ENCODE assay signal across 24 mouse cellular contexts in the genomic region with DNA sequence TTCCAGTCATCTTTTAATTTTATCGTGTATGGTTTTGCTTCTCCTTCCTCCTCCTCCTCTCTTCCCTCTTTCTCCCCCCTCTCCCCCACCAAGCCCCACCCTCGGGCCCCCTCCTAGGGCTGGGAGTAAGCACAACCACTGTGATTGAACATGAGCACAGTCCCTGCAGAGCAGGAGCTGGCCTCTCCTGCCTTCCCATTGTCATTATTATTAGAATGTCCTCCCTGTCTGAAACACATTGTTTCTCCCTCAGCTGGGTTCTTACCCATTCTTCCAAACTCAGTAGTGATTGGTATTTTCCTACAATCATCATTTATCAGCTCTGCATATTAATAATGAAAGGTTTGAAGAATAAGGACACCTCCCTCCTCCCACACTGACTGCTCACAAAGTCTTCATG. TPM values are rescaled to one million over a fixed set of nuclear protein-coding genes. Genes with fewer than 3 reads are reported as not detected.
DNase-seq lines count a peak whose midpoint lies in the region; ATAC-seq and TF ChIP-seq lines count a peak whose summit lies in the region.
"Had no signal": no experiment of that assay in that cellular context is flagged by ENCODE, and none has a peak within 500 bp of the region (broad histone marks: within the 10 kb centered on the region; RNA-seq: fewer than 3 reads in every experiment).

No protein-coding gene starts in this region.

- ATAC-seq in midbrain, embryonic 16.5 days, result no peak
- ATAC-seq in stomach, postnatal 0 days (ENCODE audit: low FRiP score, low TSS enrichment), result no peak
- ATAC-seq: CD4-positive, CD25-positive, alpha-beta regulatory T cell, adult 4 months; forebrain, embryonic 13.5 days; forebrain, embryonic 16.5 days; intestine, postnatal 0 days had no signal

- H3K27me3 ChIP-seq in midbrain, embryonic 10.5 days (ENCODE audit: low read depth, poor library complexity, severe bottlenecking), result no peaks in the 10 kb centered on the region
- no peaks in the 10 kb centered on the region for H3K27me3 ChIP-seq in midbrain, embryonic 16.5 days (ENCODE audit: control insufficient read depth, insufficient read depth, low read depth, low read length)
- H3K27me3 ChIP-seq in stomach, postnatal 0 days (ENCODE audit: control insufficient read depth, insufficient read depth, low read length), result no peaks in the 10 kb centered on the region
- H3K27me3 ChIP-seq: forebrain, embryonic 13.5 days; heart, embryonic 13.5 days; hindbrain, embryonic 13.5 days had no signal

- no peaks in the 10 kb centered on the region for H3K36me3 ChIP-seq in midbrain, embryonic 10.5 days
- H3K36me3 ChIP-seq in midbrain, embryonic 16.5 days (ENCODE audit: control insufficient read depth, insufficient read depth, low read length), result no peaks in the 10 kb centered on the region
- no peaks in the 10 kb centered on the region for H3K36me3 ChIP-seq in stomach, postnatal 0 days (ENCODE audit: control insufficient read depth, insufficient read depth, low read length)
- H3K36me3 ChIP-seq: forebrain, embryonic 10.5 days; hindbrain, embryonic 13.5 days had no signal

- H3K4me1 ChIP-seq in midbrain, embryonic 10.5 days, result peaks cover 11% of the 10 kb centered on the region
- H3K4me1 ChIP-seq in midbrain, embryonic 16.5 days (ENCODE audit: control insufficient read depth, insufficient read depth, low read length), result no peaks in the 10 kb centered on the region
- H3K4me1 ChIP-seq in stomach, postnatal 0 days (replicated peaks; ENCODE audit: control insufficient read depth, insufficient read depth), result no peaks in the 10 kb centered on the region
- H3K4me1 ChIP-seq: forebrain, embryonic 13.5 days; heart, embryonic 10.5 days; heart, embryonic 13.5 days had no signal

- no peak overlapping the region for H3K4me3 ChIP-seq in midbrain, embryonic 10.5 days
- no peak overlapping the region for H3K4me3 ChIP-seq in midbrain, embryonic 16.5 days (ENCODE audit: low read depth, low read length)
- H3K4me3 ChIP-seq in stomach, postnatal 0 days (ENCODE audit: low read depth, low read length), result no peak overlapping the region
- H3K4me3 ChIP-seq: forebrain, embryonic 10.5 days; forebrain, embryonic 13.5 days; heart, adult 2 months; heart, embryonic 10.5 days; heart, embryonic 13.5 days; hindbrain, embryonic 13.5 days had no signal

- TF ChIP-seq EP300 in stomach, postnatal 0 days (optimal IDR thresholded peaks at IDR 0.05), result no peak

- WGBS in midbrain, embryonic 10.5 days, result 20% methylated on average over 2 of the region's 2 CpGs
- WGBS in midbrain, embryonic 16.5 days, result 11% methylated on average over 2 of the region's 2 CpGs
- whole genome bisulfite sequencing in stomach, postnatal 0 days, result 37% methylated on average over 2 of the region's 2 CpGs

- no peak overlapping the region for H3K9ac ChIP-seq in midbrain, embryonic 16.5 days (ENCODE audit: low read depth, low read length)
- H3K9ac ChIP-seq in stomach, postnatal 0 days (ENCODE audit: low read length), result no peak overlapping the region
- H3K9ac ChIP-seq: forebrain, embryonic 13.5 days; heart, embryonic 13.5 days; hindbrain, embryonic 13.5 days had no signal

- no peak for TF ChIP-seq CTCF in stomach, postnatal 0 days (IDR thresholded peaks at IDR 0.05; ENCODE audit: low read depth)

- DNase-seq in midbrain, embryonic 10.5 days (ENCODE audit: low spot score), result no peak
- DNase-seq in ES-CJ7 (ENCODE audit: low read depth, low spot score) (peak; percentile 55), ZHBTc4 (ENCODE audit: low read depth, low spot score) (peak; percentile 31)
- no peak for DNase-seq in cerebellum, postnatal 36 days
- DNase-seq in stomach, postnatal 0 days (ENCODE audit: low spot score), result no peak
- DNase-seq: adrenal gland, adult 2 months; adrenal gland, postnatal 14 days; cerebellum, adult 11 months; cerebellum, adult 2 months; cerebellum, adult 9-11 months; gastrocnemius, postnatal 10 days; gastrocnemius, postnatal 36 days; heart, adult 2 months; heart, postnatal 14 days; heart, postnatal 4 days had no signal

- H3K27ac ChIP-seq in midbrain, embryonic 10.5 days (replicated peaks), result peak overlapping the region; percentile 38; the same call in 1 of the 2 replicates
- no peak overlapping the region for H3K27ac ChIP-seq in midbrain, embryonic 16.5 days (ENCODE audit: low read length)
- H3K27ac ChIP-seq in stomach, postnatal 0 days (replicated peaks), result no peak overlapping the region
- H3K27ac ChIP-seq: forebrain, embryonic 10.5 days; forebrain, embryonic 13.5 days; heart, adult 2 months; heart, embryonic 10.5 days; heart, embryonic 13.5 days; hindbrain, embryonic 13.5 days had no signal

- H3K4me2 ChIP-seq in midbrain, embryonic 16.5 days (ENCODE audit: low read length), result no peak overlapping the region
- H3K4me2 ChIP-seq in stomach, postnatal 0 days (replicated peaks; ENCODE audit: low read depth), result no peak overlapping the region
- H3K4me2 ChIP-seq: forebrain, embryonic 13.5 days; heart, embryonic 13.5 days; hindbrain, embryonic 13.5 days had no signal

- no peaks in the 10 kb centered on the region for H3K9me3 ChIP-seq in midbrain, embryonic 10.5 days (replicated peaks)
- H3K9me3 ChIP-seq in midbrain, embryonic 16.5 days (replicated peaks; ENCODE audit: control insufficient read depth, low read length, poor library complexity, severe bottlenecking), result no peaks in the 10 kb centered on the region
- H3K9me3 ChIP-seq in stomach, postnatal 0 days (ENCODE audit: control insufficient read depth, low read length), result no peaks in the 10 kb centered on the region
- H3K9me3 ChIP-seq: forebrain, embryonic 10.5 days; forebrain, embryonic 13.5 days; heart, embryonic 10.5 days; heart, embryonic 13.5 days; hindbrain, embryonic 13.5 days had no signal

RNA-seq across cellular contexts. Expression of a gene that starts 9.7 kb away (rescaled TPM):
- 14.5 and 16.8 TPM in 2 replicates for polyA plus RNA-seq in midbrain, embryonic 10.5 days (2016; fragmentation: Nextera tagmentation; extraction: Ambion mirVana)
- polyA plus RNA-seq in midbrain, embryonic 16.5 days (2015; fragmentation: Nextera tagmentation; extraction: Ambion mirVana), result 6.7 TPM in 2 replicates
- polyA plus RNA-seq in stomach, postnatal 0 days (2015; fragmentation: Nextera tagmentation; extraction: Ambion mirVana), result 12.1 and 12.4 TPM in 2 replicates

Comparison
In these comparisons a context has a peak if more than half of its experiments do, and no peak if none do; other contexts are left out.
1. DNase-seq: peak in ES-CJ7 (single experiment) and ZHBTc4 (single experiment); none in midbrain, embryonic 10.5 days (single experiment), cerebellum, postnatal 36 days (0 of 2) and stomach, postnatal 0 days (single experiment).